Mouse (Mus musculus) liver, postnatal 0 days (tissue): ENCODE results near the gene Rab5if. TPM values are rescaled to one million over a fixed set of nuclear protein-coding genes. Genes with fewer than 3 reads are reported as not detected.
A peak's percentile ranks its signal among the peaks of the same experiment; 100 is the strongest.

Source experiments
- ATAC-seq: fragments of 200-750 bp; cut with Nextera tagmentation; 2 replicates; pipeline ENCODE4 v1.8.0; 2017; ENCODE audit warnings: mild to moderate bottlenecking, moderate library complexity
- DNase-seq: peaks from one replicate; pipeline ENCODE4 v3.0.0-alpha.2; 2016
- H3K27ac ChIP-seq: fragments of 300-500 bp; sonication (generic); 2 replicates; pipeline ENCODE4 v1.5.1; 2014; ENCODE audit warnings: antibody characterized with exemption, moderate library complexity, mild to moderate bottlenecking, low read depth
- H3K27me3 ChIP-seq: fragments of 300-500 bp; sonication (generic); 2 replicates; pipeline ENCODE4 v1.6.1; 2014; ENCODE audit warnings: low read length, control low read depth, mixed read lengths; ENCODE audit not compliant: insufficient read depth
- H3K36me3 ChIP-seq: fragments of 300-500 bp; sonication (generic); replicated peaks from 2 replicates; pipeline ENCODE4 v1.6.1; 2014; ENCODE audit warnings: mild to moderate bottlenecking, control low read depth, low read length, moderate library complexity, mixed read lengths; ENCODE audit not compliant: insufficient read depth
- H3K4me1 ChIP-seq: fragments of 300-500 bp; sonication (generic); 2 replicates; pipeline ENCODE4 v1.6.1; 2014; ENCODE audit warnings: antibody characterized with exemption, mild to moderate bottlenecking, control low read depth; ENCODE audit not compliant: insufficient read depth
- H3K4me2 ChIP-seq: fragments of 300-500 bp; sonication (generic); 2 replicates; pipeline ENCODE4 v1.6.1; 2014; ENCODE audit warnings: low read depth, mild to moderate bottlenecking, low read length, moderate library complexity, mixed read lengths
- H3K4me3 ChIP-seq: fragments of 300-500 bp; sonication (generic); 2 replicates; pipeline ENCODE4 v1.5.1; 2014; ENCODE audit warnings: low read depth, low read length
- H3K9ac ChIP-seq: fragments of 300-500 bp; sonication (generic); replicated peaks from 2 replicates; pipeline ENCODE4 v1.6.1; 2014; ENCODE audit warnings: mild to moderate bottlenecking, moderate library complexity
- H3K9me3 ChIP-seq: fragments of 300-500 bp; sonication (generic); 2 replicates; pipeline ENCODE4 v1.6.1; 2016; ENCODE audit warnings: mild to moderate bottlenecking, control low read depth, low read length, mixed read lengths
- CTCF ChIP-seq: sonication (generic); IDR thresholded peaks from 2 replicates; pipeline ENCODE4 v1.5.1; 2016; ENCODE audit warnings: antibody characterized with exemption, low read depth
- EP300 ChIP-seq: IDR thresholded peaks from 2 replicates; pipeline ENCODE4 v1.6.1; 2016; ENCODE audit warnings: antibody characterized with exemption, low read depth, mild to moderate bottlenecking
- WGBS: fragments of 180-500 bp; shearing (Covaris S2); extraction: QIAGEN DNeasy Blood & Tissue Kit; methylation state at CpG from one replicate; pipeline ENCODE4 v1.1.7; 2014; ENCODE audit not compliant: insufficient replicate concordance; 5-methylcytosine and 5-hydroxymethylcytosine counted together
- polyA plus RNA-seq: library from polyadenylated mRNA; unstranded; fragments of >200 nt; fragmentation: Nextera tagmentation; extraction: Ambion mirVana; gene quantifications from 2 replicates; pipeline ENCODE4 v1.2.1, GENCODE M21; 2015

Gene Rab5if
- polyA plus RNA-seq, 1 experiment from 2014 or later = 190 TPM

- Histone ChIP-seq H3K4me3 (no peak overlapping the region), H3K9ac (no peak overlapping the region), H3K27me3 (no peaks in the 10 kb centered on the region), H3K27ac (no peak overlapping the region), H3K36me3 (peaks cover 96% of the 10 kb centered on the region), H3K9me3 (no peaks in the 10 kb centered on the region), H3K4me1 (peaks cover 13% of the 10 kb centered on the region), H3K4me2 (no peak overlapping the region)
- no peak for ATAC-seq
- peak; percentile 39 for DNase-seq
- 36% methylated on average over 6 of the region's 6 CpGs for WGBS
- no peak for TF ChIP-seq EP300
- no peak for TF ChIP-seq CTCF
Measured at GRCm38 (mm10) chr2:156870519-156870918, 7.6 kb downstream of the Rab5if start.

GRCm38 (mm10) chr2:156873629-156874028 is 10.7 kb downstream of the Rab5if start:
- peaks cover 69% of the 10 kb centered on the region for H3K36me3 ChIP-seq
- 26% methylated on average over 5 of the region's 5 CpGs for WGBS
- H3K9ac ChIP-seq = no peak overlapping the region
- H3K9me3 ChIP-seq = no peaks in the 10 kb centered on the region
- H3K27me3 ChIP-seq = no peaks in the 10 kb centered on the region
- no peak overlapping the region for H3K4me3 ChIP-seq
- H3K4me1 ChIP-seq = peaks cover 18% of the 10 kb centered on the region; the same call in 1 of the 2 replicates
- peak; percentile 64 for ATAC-seq
- DNase-seq = peak; percentile 78
- TF ChIP-seq EP300 = no peak
- peak; percentile 90 for TF ChIP-seq CTCF
- H3K4me2 ChIP-seq = no peak overlapping the region
- H3K27ac ChIP-seq = no peak overlapping the region

GRCm38 (mm10) chr2:156874047-156874759 is 11.3 kb downstream of the Rab5if start:
- H3K36me3 ChIP-seq = peaks cover 64% of the 10 kb centered on the region
- H3K4me1 ChIP-seq = peaks cover 19% of the 10 kb centered on the region; the same call in 1 of the 2 replicates
- H3K4me2 ChIP-seq = no peak overlapping the region
- H3K9ac ChIP-seq = no peak overlapping the region
- H3K27ac ChIP-seq = no peak overlapping the region
- no peak overlapping the region for H3K4me3 ChIP-seq
- TF ChIP-seq EP300 (no peak), CTCF (no peak)
- no peaks in the 10 kb centered on the region for H3K27me3 ChIP-seq
- ATAC-seq (no peak), DNase-seq (no peak)
- WGBS = 77% methylated on average over 8 of the region's 8 CpGs
- H3K9me3 ChIP-seq = no peaks in the 10 kb centered on the region

DNA sequence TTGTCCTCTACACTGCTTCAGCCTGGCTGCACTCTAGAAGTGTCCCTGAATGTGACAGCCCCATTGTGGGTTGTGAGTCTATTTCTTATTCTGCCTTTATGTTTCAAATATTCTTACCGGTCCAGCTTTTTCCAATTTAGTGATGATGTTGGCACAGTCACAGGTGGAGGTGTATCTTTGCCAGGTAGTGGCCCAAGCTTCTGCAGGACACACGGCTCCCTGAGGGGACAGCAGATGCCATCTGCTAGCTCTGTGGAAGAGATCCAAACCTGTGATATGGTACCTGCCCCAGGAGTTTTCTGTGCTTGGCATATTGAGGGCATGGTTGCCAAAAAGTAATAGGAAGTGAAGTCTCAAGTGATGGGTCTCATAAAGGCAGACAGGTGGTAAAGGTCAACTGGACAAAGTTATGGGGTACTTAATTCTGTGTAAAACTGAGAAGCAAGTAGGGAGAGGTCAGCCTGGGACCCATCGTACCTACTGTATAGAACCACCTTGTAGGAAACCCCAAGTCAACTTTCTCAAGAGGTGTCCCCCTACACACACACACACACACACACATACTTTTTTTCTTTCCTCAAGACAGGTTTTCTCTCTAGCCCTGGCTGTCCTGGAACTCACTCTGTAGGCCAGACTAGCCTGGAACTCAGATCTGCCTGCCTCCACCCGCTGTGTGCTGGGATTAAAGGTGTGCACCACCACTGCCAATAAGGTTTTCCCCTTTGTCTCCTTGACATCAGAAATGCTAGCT is 12.0 kb downstream of the Rab5if start:
- no peak overlapping the region for H3K27ac ChIP-seq
- no peak overlapping the region for H3K4me3 ChIP-seq
- TF ChIP-seq CTCF = no peak
- no peak for TF ChIP-seq EP300
- WGBS = 92% methylated on average over 4 of the region's 4 CpGs
- ATAC-seq (no peak), DNase-seq (no peak)
- H3K9me3 ChIP-seq = no peaks in the 10 kb centered on the region
- H3K27me3 ChIP-seq = no peaks in the 10 kb centered on the region
- H3K9ac ChIP-seq = no peak overlapping the region
- no peak overlapping the region for H3K4me2 ChIP-seq
- H3K4me1 ChIP-seq = peaks cover 18% of the 10 kb centered on the region; the same call in 1 of the 2 replicates
- H3K36me3 ChIP-seq = peaks cover 57% of the 10 kb centered on the region

DNA sequence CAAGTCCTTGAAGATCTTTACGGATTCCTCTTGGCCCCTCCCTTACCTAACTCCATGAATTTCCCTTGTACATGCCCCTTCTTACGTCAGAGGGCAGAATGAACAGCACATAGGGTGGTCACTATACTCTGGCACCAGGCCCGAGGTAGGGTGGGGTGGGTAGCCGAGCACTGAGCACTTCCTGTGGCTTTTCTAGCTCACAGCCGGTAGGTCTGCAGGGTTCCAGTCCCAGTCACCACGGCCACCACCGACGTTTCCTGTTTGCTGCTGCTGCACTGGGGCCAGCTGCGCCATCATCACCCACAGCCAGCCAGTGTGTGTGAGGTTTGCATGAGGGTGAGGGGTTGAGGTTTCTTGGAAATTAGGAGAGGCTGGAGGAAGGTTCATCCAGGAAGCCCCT is 14.8 kb downstream of the Rab5if start:
- 29% methylated on average over 9 of the region's 9 CpGs for WGBS
- peaks cover 24% of the 10 kb centered on the region for H3K4me1 ChIP-seq
- H3K4me3 ChIP-seq = no peak overlapping the region
- H3K36me3 ChIP-seq = peaks cover 29% of the 10 kb centered on the region
- no peak overlapping the region for H3K4me2 ChIP-seq
- ATAC-seq (0 out of 2 replicates have a peak, but pooled peaks have one; percentile 16), DNase-seq (peak; percentile 47)
- no peak overlapping the region for H3K9ac ChIP-seq
- H3K9me3 ChIP-seq = no peaks in the 10 kb centered on the region
- no peaks in the 10 kb centered on the region for H3K27me3 ChIP-seq
- H3K27ac ChIP-seq = no peak overlapping the region
- TF ChIP-seq EP300 (no peak), CTCF (no peak)

- Histone ChIP-seq H3K4me1 (peaks cover 32% of the 10 kb centered on the region), H3K36me3 (peaks cover 10% of the 10 kb centered on the region), H3K9me3 (no peaks in the 10 kb centered on the region), H3K27me3 (no peaks in the 10 kb centered on the region), H3K4me3 (no peak overlapping the region), H3K4me2 (no peak overlapping the region), H3K9ac (no peak overlapping the region), H3K27ac (no peak overlapping the region)
- DNase-seq (no peak), ATAC-seq (no peak)
- TF ChIP-seq EP300 (no peak), CTCF (no peak)
- 73% methylated on average over 3 of the region's 3 CpGs for WGBS
Measured at GRCm38 (mm10) chr2:156879541-156879940, 16.6 kb downstream of the Rab5if start.
